Mouse (Mus musculus): ENCODE data around the gene Hist1h2bh.
A peak's percentile ranks its signal among the peaks of the same experiment; 100 is the strongest.
"Not testable (repeated sequence)": the region's sequence is repeated elsewhere in the genome, so short reads cannot be mapped to it uniquely, and the experiment has no call there.

The Hist1h2bh gene

GRCm38 (mm10) chr13:23542999-23543607, at the start of gene Hist1h2bh:
Hist1h2bh (minus strand) TSS chr13:23543392.
- DNase-seq (ENCODE audit: extremely low read depth, low read depth): peak; percentile 100

- no peak for DNase-seq (ENCODE audit: extremely low read depth, low read depth)
Observed at GRCm38 (mm10) chr13:23592614-23593013, 49.4 kb upstream of the Hist1h2bh start.

- DNase-seq (ENCODE audit: extremely low read depth, low read depth): not testable (repeated sequence)
Observed at GRCm38 (mm10) chr13:23591886-23592285, 48.7 kb upstream of the Hist1h2bh start.

GRCm38 (mm10) chr13:23591206-23591605, 48.0 kb upstream of the Hist1h2bh start:
- no peak for DNase-seq (ENCODE audit: extremely low read depth, low read depth)

- DNase-seq (ENCODE audit: extremely low read depth, low read depth): no peak
Observed at GRCm38 (mm10) chr13:23586940-23587225, 43.7 kb upstream of the Hist1h2bh start.

- no peak for DNase-seq (ENCODE audit: extremely low read depth, low read depth)
Observed at GRCm38 (mm10) chr13:23586099-23586939, 43.1 kb upstream of the Hist1h2bh start.

GRCm38 (mm10) chr13:23585442-23586098, 42.4 kb upstream of the Hist1h2bh start:
- DNase-seq (ENCODE audit: extremely low read depth, low read depth): peak; percentile 96

GRCm38 (mm10) chr13:23585029-23585441, 41.8 kb upstream of the Hist1h2bh start:
- DNase-seq (ENCODE audit: extremely low read depth, low read depth): peak; percentile 61

GRCm38 (mm10) chr13:23584331-23584730, 41.1 kb upstream of the Hist1h2bh start:
- DNase-seq (ENCODE audit: extremely low read depth, low read depth): no peak

GRCm38 (mm10) chr13:23583387-23584068, 40.3 kb upstream of the Hist1h2bh start:
- no peak for DNase-seq (ENCODE audit: extremely low read depth, low read depth)

GRCm38 (mm10) chr13:23582219-23583056, 39.2 kb upstream of the Hist1h2bh start:
- DNase-seq (ENCODE audit: extremely low read depth, low read depth): no peak

GRCm38 (mm10) chr13:23581408-23582218, 38.4 kb upstream of the Hist1h2bh start, which contains the start of gene Hist1h4d:
Hist1h4d (plus strand) TSS chr13:23581598.
- DNase-seq (ENCODE audit: extremely low read depth, low read depth): peak; percentile 95

GRCm38 (mm10) chr13:23577835-23578234, 34.6 kb upstream of the Hist1h2bh start:
- DNase-seq (ENCODE audit: extremely low read depth, low read depth): no peak

- DNase-seq (ENCODE audit: extremely low read depth, low read depth): no peak
Observed at GRCm38 (mm10) chr13:23576906-23577639, 33.9 kb upstream of the Hist1h2bh start.

- peak; percentile 58 for DNase-seq (ENCODE audit: extremely low read depth, low read depth)
Observed at GRCm38 (mm10) chr13:23576351-23576881, 33.2 kb upstream of the Hist1h2bh start.

- DNase-seq (ENCODE audit: extremely low read depth, low read depth): not testable (repeated sequence)
Observed at GRCm38 (mm10) chr13:23575864-23576313, 32.7 kb upstream of the Hist1h2bh start.

GRCm38 (mm10) chr13:23575271-23575851, 32.2 kb upstream of the Hist1h2bh start, which contains the start of gene Hist1h3d:
Hist1h3d (plus strand) TSS chr13:23575763.
- DNase-seq (ENCODE audit: extremely low read depth, low read depth): peak; percentile 95

GRCm38 (mm10) chr13:23574546-23575170, 31.5 kb upstream of the Hist1h2bh start:
- DNase-seq (ENCODE audit: extremely low read depth, low read depth): peak; percentile 56

Measured in MEL-GATA-1-ER (cell line).